In the genomic region with DNA sequence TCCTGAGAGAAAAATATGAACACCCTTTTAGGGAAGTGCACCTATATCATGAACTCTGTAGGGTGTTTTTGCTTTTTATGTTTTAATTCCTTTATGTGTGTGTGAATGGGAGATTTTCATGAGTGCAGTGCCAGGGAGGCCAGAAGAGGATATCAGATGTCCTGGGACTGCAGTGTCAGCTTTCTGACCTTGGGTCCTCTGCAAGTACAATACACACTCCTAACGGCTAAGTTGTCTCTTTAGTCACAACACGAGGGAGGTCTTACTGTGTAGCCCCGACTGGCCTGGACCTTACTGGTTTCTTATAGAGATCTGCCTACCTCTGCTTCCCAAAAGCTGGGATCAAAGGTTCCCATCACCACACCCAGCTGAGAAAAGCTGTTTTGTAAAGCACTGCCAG, we compare ENCODE assay signal across 25 mouse cellular contexts. TPM values are rescaled to one million over a fixed set of nuclear protein-coding genes. Genes with fewer than 3 reads are reported as not detected.
DNase-seq lines count a peak whose midpoint lies in the region; ATAC-seq and TF ChIP-seq lines count a peak whose summit lies in the region.
"Had no signal": no experiment of that assay in that cellular context is flagged by ENCODE, and none has a peak within 500 bp of the region (broad histone marks: within the 10 kb centered on the region; RNA-seq: fewer than 3 reads in every experiment).

No protein-coding gene starts in this region.

- H3K27ac ChIP-seq in forebrain, embryonic 10.5 days, result 0 out of 2 replicates have a peak overlapping the region, but pooled peaks have one; percentile 3
- H3K27ac ChIP-seq in forebrain, postnatal 0 days (ENCODE audit: low read depth, low read length), result no peak overlapping the region
- H3K27ac ChIP-seq in heart, embryonic 13.5 days (replicated peaks), result 0 out of 2 replicates have a peak overlapping the region, but pooled peaks have one; percentile 22
- no peak overlapping the region; the same call in 1 of the 2 replicates for H3K27ac ChIP-seq in heart, embryonic 10.5 days
- H3K27ac ChIP-seq in kidney, embryonic 16.5 days (ENCODE audit: low read length), result no peak overlapping the region
- H3K27ac ChIP-seq in kidney, adult 2 months (ENCODE audit: insufficient read depth, low read depth, low read length), result no peak overlapping the region
- H3K27ac ChIP-seq in embryonic facial prominence, embryonic 10.5 days (replicated peaks), result peak overlapping the region; percentile 32; the same call in 1 of the 2 replicates
- H3K27ac ChIP-seq: embryonic facial prominence, embryonic 12.5 days; embryonic facial prominence, embryonic 15.5 days; forebrain, embryonic 12.5 days; forebrain, embryonic 15.5 days; heart, adult 2 months; hindbrain, embryonic 14.5 days; hindbrain, postnatal 0 days had no signal

- no peaks in the 10 kb centered on the region for H3K36me3 ChIP-seq in forebrain, embryonic 10.5 days (replicated peaks)
- no peaks in the 10 kb centered on the region for H3K36me3 ChIP-seq in forebrain, postnatal 0 days (ENCODE audit: insufficient read depth)
- H3K36me3 ChIP-seq in heart, embryonic 13.5 days, result no peaks in the 10 kb centered on the region
- H3K36me3 ChIP-seq in heart, embryonic 10.5 days, result no peaks in the 10 kb centered on the region
- H3K36me3 ChIP-seq in kidney, embryonic 16.5 days (ENCODE audit: insufficient read depth, low read length), result no peaks in the 10 kb centered on the region
- H3K36me3 ChIP-seq in kidney, adult 2 months (ENCODE audit: control insufficient read depth, insufficient read depth, low read length), result no peaks in the 10 kb centered on the region
- no peaks in the 10 kb centered on the region for H3K36me3 ChIP-seq in embryonic facial prominence, embryonic 10.5 days (replicated peaks)
- H3K36me3 ChIP-seq: embryonic facial prominence, embryonic 12.5 days; embryonic facial prominence, embryonic 15.5 days; forebrain, embryonic 12.5 days; forebrain, embryonic 15.5 days had no signal

- no peaks in the 10 kb centered on the region for H3K27me3 ChIP-seq in forebrain, embryonic 10.5 days (ENCODE audit: poor library complexity, severe bottlenecking)
- H3K27me3 ChIP-seq in forebrain, postnatal 0 days (ENCODE audit: insufficient read depth, low read length), result no peaks in the 10 kb centered on the region
- H3K27me3 ChIP-seq in heart, embryonic 13.5 days (replicated peaks), result peaks cover 98% of the 10 kb centered on the region
- peaks cover 84% of the 10 kb centered on the region for H3K27me3 ChIP-seq in heart, embryonic 10.5 days (ENCODE audit: insufficient read depth, poor library complexity, severe bottlenecking)
- H3K27me3 ChIP-seq in kidney, embryonic 16.5 days (ENCODE audit: insufficient read depth, low read length), result no peaks in the 10 kb centered on the region
- no peaks in the 10 kb centered on the region for H3K27me3 ChIP-seq in kidney, adult 2 months (replicated peaks; ENCODE audit: control insufficient read depth, insufficient read depth, low read length)
- H3K27me3 ChIP-seq in embryonic facial prominence, embryonic 10.5 days (replicated peaks; ENCODE audit: low read depth, poor library complexity, severe bottlenecking), result no peaks in the 10 kb centered on the region
- H3K27me3 ChIP-seq: embryonic facial prominence, embryonic 12.5 days; embryonic facial prominence, embryonic 15.5 days; forebrain, embryonic 12.5 days; forebrain, embryonic 15.5 days had no signal

- no peak for ATAC-seq in forebrain, postnatal 0 days
- ATAC-seq in heart, embryonic 13.5 days (ENCODE audit: extremely low read depth, insufficient number of reproducible peaks, low FRiP score, low TSS enrichment), result no peak
- ATAC-seq in kidney, embryonic 16.5 days (ENCODE audit: low FRiP score, low TSS enrichment), result 0 out of 2 replicates have a peak, but pooled peaks have one; percentile 50
- ATAC-seq: activated CD4-positive, CD25-positive, alpha-beta regulatory T cell, adult 4 months; forebrain, embryonic 15.5 days; hindbrain, postnatal 0 days; inflammation-experienced regulatory T-cells, adult 6 months had no signal

- TF ChIP-seq POLR2A in kidney, adult 2 months (IDR thresholded peaks at IDR 0.05; ENCODE audit: low read depth, low read length), result no peak

- no peak overlapping the region for H3K9ac ChIP-seq in forebrain, postnatal 0 days
- H3K9ac ChIP-seq in heart, embryonic 13.5 days, result no peak overlapping the region
- H3K9ac ChIP-seq in kidney, embryonic 16.5 days (replicated peaks; ENCODE audit: low read length), result no peak overlapping the region
- H3K9ac ChIP-seq: embryonic facial prominence, embryonic 12.5 days; embryonic facial prominence, embryonic 15.5 days; forebrain, embryonic 12.5 days; forebrain, embryonic 15.5 days; hindbrain, embryonic 14.5 days had no signal

- H3K4me1 ChIP-seq in forebrain, embryonic 10.5 days, result peaks cover 25% of the 10 kb centered on the region; the same call in 1 of the 2 replicates
- H3K4me1 ChIP-seq in forebrain, postnatal 0 days (ENCODE audit: insufficient read depth), result no peaks in the 10 kb centered on the region
- peaks cover 22% of the 10 kb centered on the region for H3K4me1 ChIP-seq in heart, embryonic 13.5 days
- H3K4me1 ChIP-seq in heart, embryonic 10.5 days, result peaks cover 29% of the 10 kb centered on the region
- H3K4me1 ChIP-seq in kidney, embryonic 16.5 days (ENCODE audit: insufficient read depth, low read length), result no peaks in the 10 kb centered on the region; the same call in 1 of the 2 replicates
- H3K4me1 ChIP-seq in kidney, adult 2 months (ENCODE audit: control insufficient read depth, insufficient read depth, low read length), result no peaks in the 10 kb centered on the region
- peaks cover 42% of the 10 kb centered on the region for H3K4me1 ChIP-seq in embryonic facial prominence, embryonic 10.5 days
- H3K4me1 ChIP-seq: forebrain, embryonic 12.5 days; forebrain, embryonic 15.5 days had no signal

- no peak for TF ChIP-seq CTCF in forebrain, postnatal 0 days (IDR thresholded peaks at IDR 0.05; ENCODE audit: low read depth)
- no peak for TF ChIP-seq CTCF in kidney, adult 2 months (conservative IDR thresholded peaks at IDR 0.05; ENCODE audit: insufficient read depth, insufficient read length, low read depth, low read length)

- H3K9me3 ChIP-seq in forebrain, embryonic 10.5 days, result no peaks in the 10 kb centered on the region
- H3K9me3 ChIP-seq in forebrain, postnatal 0 days (ENCODE audit: low read length), result no peaks in the 10 kb centered on the region
- peaks cover 6% of the 10 kb centered on the region for H3K9me3 ChIP-seq in heart, embryonic 13.5 days
- H3K9me3 ChIP-seq in heart, embryonic 10.5 days, result no peaks in the 10 kb centered on the region
- no peaks in the 10 kb centered on the region for H3K9me3 ChIP-seq in kidney, embryonic 16.5 days (ENCODE audit: low read length)
- H3K9me3 ChIP-seq in embryonic facial prominence, embryonic 10.5 days, result no peaks in the 10 kb centered on the region
- H3K9me3 ChIP-seq: embryonic facial prominence, embryonic 12.5 days; embryonic facial prominence, embryonic 15.5 days; forebrain, embryonic 12.5 days; forebrain, embryonic 15.5 days had no signal

- DNase-seq in forebrain, embryonic 10.5 days (ENCODE audit: extremely low spot score, low spot score), result no peak
- DNase-seq in forebrain, postnatal 0 days, result no peak
- no peak for DNase-seq in heart, embryonic 10.5 days (ENCODE audit: low spot score)
- DNase-seq in kidney, adult 2 months, result no peak
- no peak for DNase-seq in embryonic facial prominence, embryonic 10.5 days (ENCODE audit: low spot score)
- DNase-seq: adrenal gland, adult 8-10 months; adrenal gland, postnatal 25 days; cerebellum, adult 11-12 months; cerebellum, adult 9-10 months; cerebellum, postnatal 14 days; gastrocnemius, postnatal 14 days; heart, adult 2 months; heart, postnatal 14 days; heart, postnatal 4 days had no signal

- H3K4me3 ChIP-seq in forebrain, embryonic 10.5 days, result no peak overlapping the region
- no peak overlapping the region for H3K4me3 ChIP-seq in forebrain, postnatal 0 days (ENCODE audit: low read depth, low read length)
- H3K4me3 ChIP-seq in heart, embryonic 13.5 days, result no peak overlapping the region
- H3K4me3 ChIP-seq in heart, embryonic 10.5 days, result no peak overlapping the region
- H3K4me3 ChIP-seq in kidney, embryonic 16.5 days (ENCODE audit: low read length), result no peak overlapping the region
- no peak overlapping the region for H3K4me3 ChIP-seq in kidney, adult 2 months (ENCODE audit: insufficient read depth, low read depth, low read length)
- H3K4me3 ChIP-seq in embryonic facial prominence, embryonic 10.5 days, result no peak overlapping the region
- H3K4me3 ChIP-seq: embryonic facial prominence, embryonic 12.5 days; embryonic facial prominence, embryonic 15.5 days; forebrain, embryonic 12.5 days; forebrain, embryonic 15.5 days; heart, adult 2 months had no signal

- H3K4me2 ChIP-seq in forebrain, postnatal 0 days (ENCODE audit: low read depth), result no peak overlapping the region
- no peak overlapping the region for H3K4me2 ChIP-seq in heart, embryonic 13.5 days
- H3K4me2 ChIP-seq in kidney, embryonic 16.5 days (replicated peaks; ENCODE audit: low read depth, low read length), result no peak overlapping the region
- H3K4me2 ChIP-seq: embryonic facial prominence, embryonic 12.5 days; embryonic facial prominence, embryonic 15.5 days; forebrain, embryonic 12.5 days; forebrain, embryonic 15.5 days; heart, embryonic 11.5 days; hindbrain, embryonic 14.5 days had no signal

- WGBS in forebrain, embryonic 10.5 days, result 61% methylated on average over 3 of the region's 3 CpGs
- 71% methylated on average over 3 of the region's 3 CpGs for WGBS in forebrain, postnatal 0 days
- 31% methylated on average over 3 of the region's 3 CpGs for WGBS in heart, embryonic 13.5 days
- 28% methylated on average over 3 of the region's 3 CpGs for WGBS in heart, embryonic 10.5 days
- WGBS in kidney, embryonic 16.5 days, result 23% methylated on average over 3 of the region's 3 CpGs
- 34% methylated on average over 3 of the region's 3 CpGs for WGBS in kidney, adult 2 months
- WGBS in embryonic facial prominence, embryonic 10.5 days, result 27% methylated on average over 3 of the region's 3 CpGs

RNA-seq across cellular contexts. Expression of a gene that starts 37.0 kb away (rescaled TPM):
- 433 and 450 TPM in 2 replicates for polyA plus RNA-seq in forebrain, embryonic 10.5 days (2016; fragmentation: Nextera tagmentation; extraction: Ambion mirVana)
- 53.1 and 70.2 TPM in 2 replicates for total RNA-seq in forebrain, postnatal 0 days (2014; rRNA removed)
- polyA plus RNA-seq in forebrain, postnatal 0 days (2015; fragmentation: Nextera tagmentation; extraction: Ambion mirVana), result 188 and 253 TPM in 2 replicates
- 180 and 207 TPM in 2 replicates for polyA plus RNA-seq in heart, embryonic 13.5 days (2015; fragmentation: Nextera tagmentation; extraction: Ambion mirVana)
- polyA plus RNA-seq in heart, embryonic 10.5 days (2016; fragmentation: Nextera tagmentation; extraction: Ambion mirVana), result 228 and 283 TPM in 2 replicates
- 251 and 258 TPM in 2 replicates for polyA plus RNA-seq in kidney, embryonic 16.5 days (2015; fragmentation: Nextera tagmentation; extraction: Ambion mirVana)
- 23.8 and 25.5 TPM in 2 replicates for polyA plus RNA-seq in kidney, adult 2 months (2012; rRNA removed)
- 444 and 453 TPM in 2 replicates for polyA plus RNA-seq in embryonic facial prominence, embryonic 10.5 days (2016; fragmentation: Nextera tagmentation; extraction: Ambion mirVana)

RNA-seq across cellular contexts. Expression of a gene that starts 37.0 kb away (rescaled TPM):
- polyA plus RNA-seq in forebrain, embryonic 10.5 days (2016; fragmentation: Nextera tagmentation; extraction: Ambion mirVana), result 22.7 and 23.2 TPM in 2 replicates
- 20.4 and 39.0 TPM in 2 replicates for total RNA-seq in forebrain, postnatal 0 days (2014; rRNA removed)
- polyA plus RNA-seq in forebrain, postnatal 0 days (2015; fragmentation: Nextera tagmentation; extraction: Ambion mirVana), result 12.9 and 15.0 TPM in 2 replicates
- polyA plus RNA-seq in heart, embryonic 13.5 days (2015; fragmentation: Nextera tagmentation; extraction: Ambion mirVana), result 10.5 and 11.0 TPM in 2 replicates
- 12.2 and 14.2 TPM in 2 replicates for polyA plus RNA-seq in heart, embryonic 10.5 days (2016; fragmentation: Nextera tagmentation; extraction: Ambion mirVana)
- polyA plus RNA-seq in kidney, embryonic 16.5 days (2015; fragmentation: Nextera tagmentation; extraction: Ambion mirVana), result 28.9 and 30.3 TPM in 2 replicates
- 16.9 and 17.7 TPM in 2 replicates for polyA plus RNA-seq in kidney, adult 2 months (2012; rRNA removed)
- polyA plus RNA-seq in embryonic facial prominence, embryonic 10.5 days (2016; fragmentation: Nextera tagmentation; extraction: Ambion mirVana), result 26.7 and 27.3 TPM in 2 replicates

Comparison
In these comparisons a context has a peak if more than half of its experiments do, and no peak if none do; other contexts are left out.
1. H3K27ac ChIP-seq: peak in forebrain, embryonic 10.5 days (single experiment), heart, embryonic 13.5 days (single experiment) and embryonic facial prominence, embryonic 10.5 days (single experiment); none in forebrain, postnatal 0 days (single experiment), heart, embryonic 10.5 days (single experiment), kidney, embryonic 16.5 days (single experiment) and kidney, adult 2 months (single experiment).